ENCODE assay signal across 8 mouse cellular contexts in genomic region chr3:98427260-98427599, GRCm38 (mm10). TPM values are rescaled to one million over a fixed set of nuclear protein-coding genes. Genes with fewer than 3 reads are reported as not detected.
DNase-seq lines count a peak whose midpoint lies in the region; ATAC-seq and TF ChIP-seq lines count a peak whose summit lies in the region.

No protein-coding gene starts in this region.

- H3K4me2 ChIP-seq in liver, embryonic 11.5 days = peak overlapping the region; percentile 97

- peaks cover 10% of the 10 kb centered on the region for H3K36me3 ChIP-seq in heart, embryonic 10.5 days
- H3K36me3 ChIP-seq in testis, adult 2 months (ENCODE audit: control insufficient read depth, insufficient read depth, low read length) = no peaks in the 10 kb centered on the region
- no peaks in the 10 kb centered on the region; the same call in 1 of the 2 replicates for H3K36me3 ChIP-seq in liver, embryonic 11.5 days (ENCODE audit: control insufficient read depth, insufficient read depth, low read length)

- DNase-seq in heart, embryonic 10.5 days (ENCODE audit: low spot score) = no peak
- no peak for DNase-seq in heart, adult 18-20 months
- no peak for DNase-seq in testis, postnatal 14 days (ENCODE audit: low spot score)
- no peak for DNase-seq in liver, embryonic 11.5 days (ENCODE audit: low spot score)
- DNase-seq in adrenal gland, postnatal 4 days (ENCODE audit: low spot score in 2 of 2) = no peak
- no peak for DNase-seq in right cerebral cortex, postnatal 25 days
- no peak for DNase-seq in frontal cortex, postnatal 36 days (ENCODE audit: low spot score in 2 of 2)

- no peaks in the 10 kb centered on the region for H3K9me3 ChIP-seq in heart, embryonic 10.5 days
- H3K9me3 ChIP-seq in liver, embryonic 11.5 days (ENCODE audit: control insufficient read depth, low read length) = no peaks in the 10 kb centered on the region

- H3K27ac ChIP-seq in heart, embryonic 10.5 days = peak overlapping the region; percentile 81; the same call in 1 of the 2 replicates
- H3K27ac ChIP-seq in testis, adult 2 months (ENCODE audit: control insufficient read depth, insufficient read depth, low read depth, low read length) = no peak overlapping the region
- H3K27ac ChIP-seq in liver, embryonic 11.5 days (ENCODE audit: low read depth, low read length) = no peak overlapping the region

- WGBS in heart, embryonic 10.5 days = 1% methylated on average over 23 of the region's 23 CpGs
- 1% methylated on average over 23 of the region's 23 CpGs for WGBS in liver, embryonic 11.5 days

- peak overlapping the region; percentile 75 for H3K4me3 ChIP-seq in heart, embryonic 10.5 days
- H3K4me3 ChIP-seq in testis, adult 2 months (ENCODE audit: control insufficient read depth, low read depth, low read length) = peak overlapping the region; percentile 88
- H3K4me3 ChIP-seq in liver, embryonic 11.5 days (ENCODE audit: low read depth, low read length) = peak overlapping the region; percentile 65

- H3K27me3 ChIP-seq in heart, embryonic 10.5 days (ENCODE audit: insufficient read depth, poor library complexity, severe bottlenecking) = peaks cover 36% of the 10 kb centered on the region
- no peaks in the 10 kb centered on the region; the same call in 1 of the 2 replicates for H3K27me3 ChIP-seq in testis, adult 2 months (ENCODE audit: control insufficient read depth, insufficient read depth, low read length)
- H3K27me3 ChIP-seq in liver, embryonic 11.5 days (replicated peaks; ENCODE audit: control insufficient read depth, insufficient read depth, low read length) = peaks cover 30% of the 10 kb centered on the region

- H3K4me1 ChIP-seq in heart, embryonic 10.5 days = peaks cover 29% of the 10 kb centered on the region
- H3K4me1 ChIP-seq in testis, adult 2 months (ENCODE audit: control insufficient read depth, insufficient read depth, low read length) = peaks cover 13% of the 10 kb centered on the region
- H3K4me1 ChIP-seq in liver, embryonic 11.5 days (replicated peaks; ENCODE audit: control insufficient read depth, insufficient read depth, low read length) = peaks cover 5% of the 10 kb centered on the region

- no peak overlapping the region for H3K9ac ChIP-seq in liver, embryonic 11.5 days (ENCODE audit: low read depth, low read length)

- TF ChIP-seq POLR2A in testis, adult 2 months (IDR thresholded peaks at IDR 0.05; ENCODE audit: control insufficient read depth, low read depth, low read length) = no peak

- no peak for TF ChIP-seq CTCF in testis, adult 2 months (IDR thresholded peaks at IDR 0.05; ENCODE audit: control insufficient read depth, insufficient read depth, insufficient replicate concordance, low read depth, low read length)

- ATAC-seq in liver, embryonic 11.5 days (replicated peaks; ENCODE audit: low FRiP score) = no peak

RNA-seq across cellular contexts. Expression of gene Gm4450, which starts 29.7 kb away (rescaled TPM):
- 0.20 TPM in 1 of 2 replicates, not detected in the other for polyA plus RNA-seq in heart, embryonic 10.5 days (2016; fragmentation: Nextera tagmentation; extraction: Ambion mirVana)
- not detected for total RNA-seq in heart, adult 18-20 months (2021)
- polyA plus RNA-seq in testis, adult 2 months (2012; rRNA removed) = 0.59 and 0.63 TPM in 2 replicates
- polyA plus RNA-seq in liver, embryonic 11.5 days (2014; fragmentation: Nextera tagmentation; extraction: Ambion mirVana) = not detected in 2 replicates
- 10 to 100 TPM in 1 of 2 experiments, not detected in 1; 12.2 TPM for total RNA-seq in adrenal gland, postnatal 4 days (2021)

RNA-seq across cellular contexts. Expression of gene Zfp697, which starts 45.0 kb away (rescaled TPM):
- 7.3 and 10.0 TPM in 2 replicates for polyA plus RNA-seq in heart, embryonic 10.5 days (2016; fragmentation: Nextera tagmentation; extraction: Ambion mirVana)
- total RNA-seq in heart, adult 18-20 months (2021) = 1 to 10 TPM; 5.9 to 7.3 TPM
- 1.1 and 1.2 TPM in 2 replicates for polyA plus RNA-seq in testis, adult 2 months (2012; rRNA removed)
- 4.8 and 5.7 TPM in 2 replicates for polyA plus RNA-seq in liver, embryonic 11.5 days (2014; fragmentation: Nextera tagmentation; extraction: Ambion mirVana)
- total RNA-seq in adrenal gland, postnatal 4 days (2021) = 1 to 10 TPM; 5.6 to 9.4 TPM
